Mouse (Mus musculus): ENCODE measurements at regions not wholly inside any gene's neighbourhood (a gene's known extent, or its start where the extent isn't known, plus 50 kb on each side); places are given as distances from the start of the nearest gene placed in this dataset.

GRCm38 (mm10) chr3:9195781-9196180 is 414.1 kb downstream of the Zfp704 start:
- TF ChIP-seq CTCF (IDR thresholded peaks at IDR 0.05; ENCODE audit: control insufficient read depth, insufficient read depth, insufficient replicate concordance, low read depth, low read length) (no peak), POLR2A (IDR thresholded peaks at IDR 0.05; ENCODE audit: control insufficient read depth, low read depth, low read length) (no peak)
